Mouse (Mus musculus): Measurements from ENCODE around the gene 4930516K23Rik. TPM values are rescaled to one million over a fixed set of nuclear protein-coding genes. Genes with fewer than 3 reads are reported as not detected.

The 4930516K23Rik gene
- polyA plus RNA-seq, 1 experiment: not detected

GRCm38 (mm10) chr7:104018953-104019352 lies 42.3 kb downstream of the 4930516K23Rik start:
- TF ChIP-seq POLR2A (IDR thresholded peaks at IDR 0.05; ENCODE audit: borderline replicate concordance, extremely low read depth, insufficient read depth, insufficient read length, poor library complexity, severe bottlenecking): no peak
- TF ChIP-seq CTCF (IDR thresholded peaks at IDR 0.05; ENCODE audit: borderline replicate concordance, extremely low read depth, insufficient read depth, insufficient read length): no peak
- no peak for DNase-seq (ENCODE audit: low read depth)

GRCm38 (mm10) chr7:104017203-104017602 lies 44.0 kb downstream of the 4930516K23Rik start, which contains the start of gene Olfr639:
Olfr639 (minus strand) TSS chr7:104017303.
- DNase-seq (ENCODE audit: low read depth): no peak
- no peak for TF ChIP-seq CTCF (IDR thresholded peaks at IDR 0.05; ENCODE audit: borderline replicate concordance, extremely low read depth, insufficient read depth, insufficient read length)
- no peak for TF ChIP-seq POLR2A (IDR thresholded peaks at IDR 0.05; ENCODE audit: borderline replicate concordance, extremely low read depth, insufficient read depth, insufficient read length, poor library complexity, severe bottlenecking)

Other genes starting within 250 kb of the 4930516K23Rik start
- 1,200 and 1,643 TPM in 2 replicates for gene Hbb-bt, start 247.4 kb downstream of the 4930516K23Rik start, polyA plus RNA-seq (2012; rRNA removed)
- gene Hbb-bs, start 233.3 kb downstream of the 4930516K23Rik start, polyA plus RNA-seq (2012; rRNA removed): 4,622 and 5,050 TPM in 2 replicates
- gene Hbb-bh2, start 220.9 kb downstream of the 4930516K23Rik start, polyA plus RNA-seq (2012; rRNA removed): not detected in 2 replicates
- gene Hbb-bh1, start 218.3 kb downstream of the 4930516K23Rik start, polyA plus RNA-seq (2012; rRNA removed): 4.5 and 6.0 TPM in 2 replicates
- 331 and 571 TPM in 2 replicates for gene Hbb-y, start 208.2 kb downstream of the 4930516K23Rik start, polyA plus RNA-seq (2012; rRNA removed)
- gene Olfr66, start 175.2 kb downstream of the 4930516K23Rik start, polyA plus RNA-seq (2012; rRNA removed): not detected in 2 replicates
- gene Olfr64, start 167.0 kb downstream of the 4930516K23Rik start, polyA plus RNA-seq (2012; rRNA removed): not detected in 2 replicates
- not detected in 2 replicates for gene Olfr65, start 158.0 kb downstream of the 4930516K23Rik start, polyA plus RNA-seq (2012; rRNA removed)
- gene Olfr631, start 132.6 kb downstream of the 4930516K23Rik start, polyA plus RNA-seq (2012; rRNA removed): not detected in 2 replicates
- not detected in 2 replicates for gene Olfr632, start 127.1 kb downstream of the 4930516K23Rik start, polyA plus RNA-seq (2012; rRNA removed)
- gene Olfr633, start 117.0 kb downstream of the 4930516K23Rik start, polyA plus RNA-seq (2012; rRNA removed): not detected in 2 replicates
- gene Olfr635, start 90.3 kb downstream of the 4930516K23Rik start, polyA plus RNA-seq (2012; rRNA removed): not detected in 2 replicates
- not detected in 2 replicates for gene Olfr638, start 62.7 kb downstream of the 4930516K23Rik start, polyA plus RNA-seq (2012; rRNA removed)
- gene Olfr639, start 44.1 kb downstream of the 4930516K23Rik start, polyA plus RNA-seq (2012; rRNA removed): not detected in 2 replicates
- not detected in 2 replicates for gene Olfr640, start 35.9 kb downstream of the 4930516K23Rik start, polyA plus RNA-seq (2012; rRNA removed)
- not detected in 2 replicates for gene Olfr641, start 26.0 kb downstream of the 4930516K23Rik start, polyA plus RNA-seq (2012; rRNA removed)
- not detected in 2 replicates for gene Olfr642, start 8.8 kb downstream of the 4930516K23Rik start, polyA plus RNA-seq (2012; rRNA removed)
- not detected in 2 replicates for gene Olfr644, start 10.4 kb upstream of the 4930516K23Rik start, polyA plus RNA-seq (2012; rRNA removed)
- gene Olfr645, start 24.0 kb upstream of the 4930516K23Rik start, polyA plus RNA-seq (2012; rRNA removed): not detected in 2 replicates
- gene Olfr646, start 43.4 kb upstream of the 4930516K23Rik start, polyA plus RNA-seq (2012; rRNA removed): not detected in 2 replicates
- gene Ubqln5, start 68.4 kb upstream of the 4930516K23Rik start, polyA plus RNA-seq (2012; rRNA removed): not detected in 2 replicates
- not detected in 2 replicates for gene Olfr643, start 76.0 kb upstream of the 4930516K23Rik start, polyA plus RNA-seq (2012; rRNA removed)
- not detected in 2 replicates for gene Ubqln3, start 81.8 kb upstream of the 4930516K23Rik start, polyA plus RNA-seq (2012; rRNA removed)
- gene Ubqlnl, start 89.1 kb upstream of the 4930516K23Rik start, polyA plus RNA-seq (2012; rRNA removed): not detected in 2 replicates
- not detected in 2 replicates for gene Olfm5, start 103.4 kb upstream of the 4930516K23Rik start, polyA plus RNA-seq (2012; rRNA removed)
- gene Olfr648, start 121.9 kb upstream of the 4930516K23Rik start, polyA plus RNA-seq (2012; rRNA removed): 0.08 and 0.10 TPM in 2 replicates
- gene Olfr649, start 134.5 kb upstream of the 4930516K23Rik start, polyA plus RNA-seq (2012; rRNA removed): not detected in 2 replicates
- gene Trim6, start 157.3 kb upstream of the 4930516K23Rik start, polyA plus RNA-seq (2012; rRNA removed): 0.29 and 0.47 TPM in 2 replicates
- 1.3 and 1.4 TPM in 2 replicates for gene Trim34a, start 183.0 kb upstream of the 4930516K23Rik start, polyA plus RNA-seq (2012; rRNA removed)
- gene Trim5, start 226.6 kb upstream of the 4930516K23Rik start, polyA plus RNA-seq (2012; rRNA removed): 0.09 and 0.15 TPM in 2 replicates

All from brain, embryonic 14.5 days (tissue).